Mouse (Mus musculus) limb, embryonic 14.5 days (tissue): Measurements from ENCODE around the gene Pam. TPM values are rescaled to one million over a fixed set of nuclear protein-coding genes. Genes with fewer than 3 reads are reported as not detected.

Experiments
- ATAC-seq: fragments of 200-750 bp; cut with Nextera tagmentation; 2 replicates; pipeline ENCODE4 v1.8.0; 2017; ENCODE audit warnings: low read depth, moderate number of reproducible peaks, moderate TSS enrichment; ENCODE audit not compliant: low FRiP score
- DNase-seq: peaks from one replicate; pipeline ENCODE4 v3.0.0-alpha.2; 2015; ENCODE audit warnings: low spot score
- H3K27ac ChIP-seq: fragments of 300-500 bp; sonication (generic); replicated peaks from 2 replicates; pipeline ENCODE4 v1.5.1; 2014; ENCODE audit warnings: low read depth, mild to moderate bottlenecking, low read length, moderate library complexity, mixed read lengths
- H3K27me3 ChIP-seq: fragments of 300-500 bp; sonication (generic); 2 replicates; pipeline ENCODE4 v1.6.1; 2014; ENCODE audit warnings: low read length, mixed read lengths; ENCODE audit not compliant: control insufficient read depth, insufficient read depth
- H3K36me3 ChIP-seq: fragments of 300-500 bp; sonication (generic); 2 replicates; pipeline ENCODE4 v1.6.1; 2014; ENCODE audit warnings: mild to moderate bottlenecking, low read length, moderate library complexity, mixed read lengths; ENCODE audit not compliant: control insufficient read depth, insufficient read depth
- H3K4me1 ChIP-seq: fragments of 300-500 bp; sonication (generic); 2 replicates; pipeline ENCODE4 v1.6.1; 2014; ENCODE audit warnings: antibody characterized with exemption, low read length, mixed read lengths; ENCODE audit not compliant: control insufficient read depth, insufficient read depth
- H3K4me2 ChIP-seq: fragments of 300-500 bp; sonication (generic); replicated peaks from 2 replicates; pipeline ENCODE4 v1.6.1; 2014; ENCODE audit warnings: low read depth, mild to moderate bottlenecking, low read length, moderate library complexity; ENCODE audit not compliant: severe bottlenecking
- H3K4me3 ChIP-seq: fragments of 300-500 bp; sonication (generic); replicated peaks from 2 replicates; pipeline ENCODE4 v1.5.1; 2014; ENCODE audit warnings: low read length
- H3K9ac ChIP-seq: fragments of 300-500 bp; sonication (generic); 2 replicates; pipeline ENCODE4 v1.6.1; 2014; ENCODE audit warnings: mild to moderate bottlenecking, low read depth, low read length, moderate library complexity; ENCODE audit not compliant: severe bottlenecking
- H3K9me3 ChIP-seq: fragments of 300-500 bp; sonication (generic); 2 replicates; pipeline ENCODE4 v1.6.1; 2016; ENCODE audit warnings: low read length; ENCODE audit not compliant: control insufficient read depth
- POLR2A ChIP-seq: fragments of 200-500 bp; IDR thresholded peaks from 2 replicates; pipeline ENCODE4 v1.8.0; 2012; ENCODE audit warnings: inconsistent platforms, mild to moderate bottlenecking, moderate library complexity, borderline replicate concordance; ENCODE audit not compliant: insufficient read depth, insufficient read length; ENCODE audit errors: extremely low read depth
- WGBS: fragments of 180-500 bp; shearing (Covaris S2); extraction: QIAGEN DNeasy Blood & Tissue Kit; methylation state at CpG from one replicate; pipeline ENCODE4 v1.1.7; 2014; 5-methylcytosine and 5-hydroxymethylcytosine counted together
- polyA plus RNA-seq, 2 experiments: library from polyadenylated mRNA; depleted of rRNA in 1 of 2; stranded (reverse) in 1 of 2; unstranded in 1 of 2; fragments of >200 nt; fragmentation: Nextera tagmentation in 1 of 2; extraction: Ambion mirVana in 1 of 2; gene quantifications; 2 replicates each; pipeline versions ENCODE4 v1.2.1 to v1.2.3; 2012 to 2014

The Pam gene
- polyA plus RNA-seq, 2 experiments: 37.8 to 54.1 TPM

DNA sequence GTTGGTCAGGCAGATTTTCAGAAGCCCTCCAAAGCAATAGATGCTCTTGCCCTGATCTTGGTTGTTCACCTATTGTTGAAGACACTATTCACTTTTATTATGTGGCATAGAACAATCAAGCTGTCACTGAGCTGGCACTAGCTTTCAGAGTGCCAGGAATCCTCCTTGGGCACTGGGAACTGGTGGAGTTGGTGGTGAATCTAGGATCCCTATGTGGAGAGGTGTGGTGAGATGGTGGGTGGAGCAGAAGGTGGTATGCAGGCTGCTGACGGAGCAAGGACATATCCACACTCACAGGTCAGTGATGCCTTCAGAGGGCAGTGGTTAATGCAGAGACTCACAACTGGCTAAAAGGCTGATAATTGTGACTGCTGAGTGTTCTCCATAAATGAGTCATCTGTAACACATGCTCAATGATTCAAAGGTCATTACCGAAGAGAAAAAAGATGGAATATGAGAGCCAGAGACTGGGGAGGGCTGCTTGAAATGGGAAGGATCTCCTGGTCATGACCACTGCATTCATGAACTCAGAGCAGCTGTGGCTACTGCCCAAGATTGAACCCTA lies 221.9 kb downstream of the Pam start:
- Histone ChIP-seq H3K9me3 (no peaks in the 10 kb centered on the region), H3K36me3 (no peaks in the 10 kb centered on the region), H3K9ac (no peak overlapping the region), H3K4me2 (no peak overlapping the region), H3K27me3 (no peaks in the 10 kb centered on the region), H3K27ac (no peak overlapping the region), H3K4me1 (no peaks in the 10 kb centered on the region), H3K4me3 (no peak overlapping the region)
- no peak for TF ChIP-seq POLR2A
- WGBS: 94% methylated on average over 2 of the region's 2 CpGs
- no peak for ATAC-seq
- DNase-seq: no peak

DNA sequence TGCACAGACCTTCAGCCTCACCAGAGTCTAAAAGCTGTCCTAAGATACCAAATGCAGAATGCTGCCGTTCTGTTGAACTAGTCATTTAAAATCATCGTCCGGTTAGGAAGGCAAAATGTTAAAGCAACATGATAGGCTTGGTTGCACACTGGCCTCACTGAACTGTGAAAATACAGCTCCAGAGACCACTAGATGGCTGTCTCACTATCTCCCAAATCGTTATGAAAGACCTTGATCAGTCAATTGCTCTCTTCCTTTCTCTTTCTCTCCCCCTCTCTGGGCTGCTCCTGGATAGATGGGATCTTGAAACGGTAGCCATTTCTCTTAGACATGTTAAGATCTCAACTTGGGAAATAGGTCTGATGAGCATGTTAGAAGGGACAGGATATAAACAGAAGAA lies 223.0 kb downstream of the Pam start:
- ATAC-seq (no peak), DNase-seq (no peak)
- Histone ChIP-seq H3K27ac (no peak overlapping the region), H3K4me1 (no peaks in the 10 kb centered on the region), H3K9me3 (no peaks in the 10 kb centered on the region), H3K27me3 (no peaks in the 10 kb centered on the region), H3K4me2 (no peak overlapping the region), H3K9ac (no peak overlapping the region), H3K36me3 (no peaks in the 10 kb centered on the region), H3K4me3 (no peak overlapping the region)
- WGBS: 70% methylated on average over 5 of the region's 5 CpGs
- TF ChIP-seq POLR2A: no peak

DNA sequence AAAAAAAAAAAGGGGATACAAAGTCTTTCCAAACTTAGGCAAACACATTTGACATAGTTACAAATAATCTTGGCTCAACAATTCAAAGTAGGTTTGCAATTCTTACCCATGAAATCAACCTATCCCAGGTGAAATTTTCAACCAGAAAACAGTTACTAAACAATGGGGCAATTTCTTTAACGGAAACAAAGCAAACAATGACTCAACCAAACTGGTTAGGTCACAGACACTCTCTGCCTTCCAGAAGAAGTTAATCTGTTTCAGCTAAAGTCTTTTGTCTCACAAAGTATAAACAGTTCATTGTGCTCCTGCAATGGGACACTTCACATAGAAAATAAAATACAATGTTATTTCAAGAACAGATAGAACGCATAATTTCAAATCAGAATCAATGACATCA lies 223.4 kb downstream of the Pam start:
- Histone ChIP-seq H3K4me2 (no peak overlapping the region), H3K4me3 (no peak overlapping the region), H3K36me3 (no peaks in the 10 kb centered on the region), H3K4me1 (no peaks in the 10 kb centered on the region), H3K27ac (no peak overlapping the region), H3K9me3 (no peaks in the 10 kb centered on the region), H3K9ac (no peak overlapping the region), H3K27me3 (no peaks in the 10 kb centered on the region)
- no peak for ATAC-seq
- no peak for TF ChIP-seq POLR2A
- DNase-seq: no peak
- WGBS: 89% methylated on average over 2 of the region's 2 CpGs

DNA sequence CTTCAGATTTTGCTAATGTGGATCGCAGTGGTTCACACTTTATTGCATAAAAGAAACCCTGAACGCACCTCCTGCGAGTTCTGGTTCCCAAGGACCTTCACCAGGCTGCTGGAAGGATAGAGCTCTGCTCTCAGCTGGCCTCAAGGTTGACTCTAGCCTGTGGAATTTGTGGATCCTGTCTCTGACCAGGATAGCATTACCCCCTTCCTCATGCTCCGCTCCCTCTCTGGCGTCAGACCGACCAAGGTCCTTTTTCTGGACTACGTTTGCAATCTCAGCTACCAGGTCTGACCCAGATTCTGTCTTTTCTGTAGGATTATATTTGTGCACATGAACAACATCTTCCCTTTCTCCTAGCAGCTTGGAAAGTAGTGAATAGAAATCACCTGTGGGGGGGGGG lies 231.3 kb downstream of the Pam start:
- H3K4me3 ChIP-seq: no peak overlapping the region
- TF ChIP-seq POLR2A: no peak
- WGBS: 93% methylated on average over 7 of the region's 7 CpGs
- H3K36me3 ChIP-seq: no peaks in the 10 kb centered on the region
- H3K27me3 ChIP-seq: no peaks in the 10 kb centered on the region
- H3K4me2 ChIP-seq: no peak overlapping the region
- H3K9me3 ChIP-seq: no peaks in the 10 kb centered on the region
- DNase-seq: no peak
- H3K4me1 ChIP-seq: no peaks in the 10 kb centered on the region
- no peak overlapping the region for H3K27ac ChIP-seq
- H3K9ac ChIP-seq: no peak overlapping the region
- ATAC-seq: no peak

DNA sequence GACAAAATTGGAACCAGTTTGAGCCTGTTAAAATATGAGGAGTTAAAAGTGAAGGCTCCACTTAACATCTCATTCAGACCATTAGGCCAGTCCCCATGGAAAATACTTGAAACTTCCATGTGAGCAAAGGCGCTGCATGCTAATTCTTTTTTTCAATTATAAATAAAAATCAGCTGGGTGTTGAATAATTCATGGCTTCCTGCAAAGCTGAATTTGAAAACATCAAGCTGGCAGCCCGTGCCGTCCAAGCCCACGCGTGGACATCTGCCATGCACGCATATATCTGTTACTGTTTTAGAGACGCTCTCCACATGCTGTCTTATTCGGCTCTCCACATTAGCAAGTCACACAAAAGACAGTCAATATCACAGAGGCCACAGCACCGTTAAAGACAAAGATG lies 232.3 kb downstream of the Pam start:
- Histone ChIP-seq H3K36me3 (no peaks in the 10 kb centered on the region), H3K4me2 (no peak overlapping the region), H3K9ac (no peak overlapping the region), H3K4me1 (no peaks in the 10 kb centered on the region), H3K4me3 (no peak overlapping the region), H3K27me3 (no peaks in the 10 kb centered on the region), H3K27ac (no peak overlapping the region), H3K9me3 (no peaks in the 10 kb centered on the region)
- no peak for TF ChIP-seq POLR2A
- DNase-seq (no peak), ATAC-seq (no peak)
- 87% methylated on average over 9 of the region's 9 CpGs for WGBS

DNA sequence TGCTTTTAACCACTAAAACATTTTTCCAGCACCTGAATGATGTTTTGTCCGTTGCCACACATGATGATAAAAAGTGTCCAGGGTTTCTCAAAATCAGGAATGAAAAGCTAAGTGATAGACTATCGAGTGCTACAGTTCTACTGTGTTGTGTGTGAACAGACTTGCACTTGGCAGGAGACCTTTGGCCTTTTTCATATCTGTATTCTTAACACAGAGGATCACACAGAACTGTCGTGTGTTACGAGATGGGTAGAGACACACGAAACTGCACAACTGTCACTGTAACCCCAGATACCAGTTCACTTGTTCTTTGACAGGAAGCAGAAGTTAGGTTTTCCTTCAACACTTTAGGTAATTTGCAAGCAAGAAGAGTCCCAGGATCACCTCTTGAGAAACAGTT lies 232.7 kb downstream of the Pam start:
- H3K4me3 ChIP-seq: no peak overlapping the region
- DNase-seq (no peak), ATAC-seq (no peak)
- no peaks in the 10 kb centered on the region for H3K4me1 ChIP-seq
- 88% methylated on average over 5 of the region's 5 CpGs for WGBS
- H3K27me3 ChIP-seq: no peaks in the 10 kb centered on the region
- H3K27ac ChIP-seq: no peak overlapping the region
- H3K36me3 ChIP-seq: no peaks in the 10 kb centered on the region
- H3K9ac ChIP-seq: no peak overlapping the region
- TF ChIP-seq POLR2A: no peak
- no peaks in the 10 kb centered on the region for H3K9me3 ChIP-seq
- no peak overlapping the region for H3K4me2 ChIP-seq
